ENCODE assay signal across 8 mouse cellular contexts in genomic region chr11:30986625-30987017, GRCm38 (mm10). TPM values are rescaled to one million over a fixed set of nuclear protein-coding genes. Genes with fewer than 3 reads are reported as not detected.
DNase-seq lines count a peak whose midpoint lies in the region; ATAC-seq and TF ChIP-seq lines count a peak whose summit lies in the region.

No protein-coding gene starts in this region.

- no peak for DNase-seq in heart, adult 2 months
- no peak for DNase-seq in heart, adult 11 months
- no peak for DNase-seq in adrenal gland, postnatal 36 days

- TF ChIP-seq EP300 in heart, adult 2 months (IDR thresholded peaks at IDR 0.05; ENCODE audit: insufficient read depth, low read depth, low read length): no peak

- intact Hi-C loops in heart, adult 2 months (cut with DNase I): loop anchor here (2.0 to 10.0 kb wide), 2 partner anchors 32 to 388 kb away; partner anchors contain the start of genes Erlec1 and Stc2

- peak overlapping the region; percentile 75 for H3K4me2 ChIP-seq in limb, embryonic 12.5 days
- H3K4me2 ChIP-seq in neural tube, embryonic 14.5 days (ENCODE audit: low read depth, low read length): peak overlapping the region; percentile 76

- peak overlapping the region; percentile 84 for H3K27ac ChIP-seq in heart, adult 2 months
- no peak overlapping the region; the same call in none of the 2 replicates for H3K27ac ChIP-seq in limb, embryonic 12.5 days
- peak overlapping the region; percentile 44 for H3K27ac ChIP-seq in neural tube, embryonic 14.5 days (ENCODE audit: low read depth, low read length)

- peak overlapping the region; percentile 46 for H3K9ac ChIP-seq in heart, adult 2 months (ENCODE audit: low read depth, low read length)
- H3K9ac ChIP-seq in limb, embryonic 12.5 days (replicated peaks): peak overlapping the region; percentile 70; the same call in 1 of the 2 replicates
- peak overlapping the region; percentile 69; the same call in 1 of the 2 replicates for H3K9ac ChIP-seq in neural tube, embryonic 14.5 days (replicated peaks; ENCODE audit: low read depth, low read length)

- H3K9me3 ChIP-seq in E14TG2a.4 (ENCODE audit: low read length): no peaks in the 10 kb centered on the region
- no peaks in the 10 kb centered on the region for H3K9me3 ChIP-seq in limb, embryonic 12.5 days
- H3K9me3 ChIP-seq in neural tube, embryonic 14.5 days (ENCODE audit: control insufficient read depth, low read length): no peaks in the 10 kb centered on the region

- TF ChIP-seq POLR2A in heart, adult 2 months (IDR thresholded peaks at IDR 0.05; ENCODE audit: insufficient read depth, low read depth, low read length): no peak

- no peaks in the 10 kb centered on the region for H3K79me2 ChIP-seq in heart, adult 2 months (replicated peaks; ENCODE audit: control insufficient read depth, insufficient read depth, low read length)

- H3K4me3 ChIP-seq in heart, adult 2 months: peak overlapping the region; percentile 58
- H3K4me3 ChIP-seq in E14TG2a.4 (replicated peaks; ENCODE audit: low read length): peak overlapping the region; percentile 87
- peak overlapping the region; percentile 59 for H3K4me3 ChIP-seq in limb, embryonic 12.5 days (replicated peaks)
- H3K4me3 ChIP-seq in neural tube, embryonic 14.5 days (ENCODE audit: low read depth, low read length): peak overlapping the region; percentile 49

- no peak for TF ChIP-seq CTCF in heart, adult 2 months (IDR thresholded peaks at IDR 0.05)
- no peak for TF ChIP-seq CTCF in E14TG2a.4 (conservative IDR thresholded peaks at IDR 0.05; ENCODE audit: low read length)

- no peaks in the 10 kb centered on the region; the same call in 1 of the 2 replicates for H3K36me3 ChIP-seq in heart, adult 2 months (ENCODE audit: control insufficient read depth, insufficient read depth, low read length)
- no peaks in the 10 kb centered on the region for H3K36me3 ChIP-seq in E14TG2a.4 (ENCODE audit: insufficient read depth, low read length)
- H3K36me3 ChIP-seq in limb, embryonic 12.5 days: no peaks in the 10 kb centered on the region
- H3K36me3 ChIP-seq in neural tube, embryonic 14.5 days (ENCODE audit: control insufficient read depth, insufficient read depth, low read length): no peaks in the 10 kb centered on the region

- H3K4me1 ChIP-seq in heart, adult 2 months (ENCODE audit: control insufficient read depth, insufficient read depth, low read length): peaks cover 3% of the 10 kb centered on the region
- H3K4me1 ChIP-seq in E14TG2a.4 (replicated peaks; ENCODE audit: low read depth, low read length): peaks cover 17% of the 10 kb centered on the region
- peaks cover 6% of the 10 kb centered on the region; the same call in 1 of the 2 replicates for H3K4me1 ChIP-seq in limb, embryonic 12.5 days (replicated peaks)
- peaks cover 3% of the 10 kb centered on the region; the same call in 1 of the 2 replicates for H3K4me1 ChIP-seq in neural tube, embryonic 14.5 days (ENCODE audit: control insufficient read depth, insufficient read depth, low read length)

- peak; percentile 65 for ATAC-seq in erythroblast, adult 5-6 weeks (replicated peaks; ENCODE audit: low FRiP score, poor library complexity, severe bottlenecking)
- peak; percentile 93 for ATAC-seq in limb, embryonic 12.5 days (ENCODE audit: insufficient number of reproducible peaks, insufficient read depth, low FRiP score, low TSS enrichment, low read depth)
- peak; percentile 82 for ATAC-seq in neural tube, embryonic 14.5 days (ENCODE audit: low read depth)
- no peak for ATAC-seq in monocyte, adult 5-6 weeks (replicated peaks; ENCODE audit: insufficient number of reproducible peaks, low FRiP score, low TSS enrichment, poor library complexity, severe bottlenecking)

- WGBS in heart, adult 2 months: 1% methylated on average over 2 of the region's 2 CpGs
- 1% methylated on average over 2 of the region's 2 CpGs for WGBS in limb, embryonic 12.5 days
- 2% methylated on average over 2 of the region's 2 CpGs for WGBS in neural tube, embryonic 14.5 days

- H3K27me3 ChIP-seq in heart, adult 2 months (ENCODE audit: control insufficient read depth, insufficient read depth, low read length): no peaks in the 10 kb centered on the region
- no peaks in the 10 kb centered on the region for H3K27me3 ChIP-seq in E14TG2a.4 (ENCODE audit: insufficient read depth, low read length)
- no peaks in the 10 kb centered on the region for H3K27me3 ChIP-seq in limb, embryonic 12.5 days
- H3K27me3 ChIP-seq in neural tube, embryonic 14.5 days (ENCODE audit: control insufficient read depth, insufficient read depth, low read length): no peaks in the 10 kb centered on the region

RNA-seq across cellular contexts. Expression of gene Chac2, which starts 0.5 kb away (rescaled TPM):
- 10 to 100 TPM; 25.7 to 25.9 TPM for total RNA-seq in heart, adult 2 months (2021)
- 5.8 and 10.1 TPM in 2 replicates for polyA plus RNA-seq in heart, adult 2 months (2012; rRNA removed)
- 172 and 208 TPM in 2 replicates for total RNA-seq in erythroblast, adult 5-6 weeks (2015; ENCODE audit: low replicate concordance)
- total RNA-seq in erythroblast, adult 5-6 weeks (2017; ENCODE audit: low replicate concordance): 380 and 474 TPM in 2 replicates
- polyA plus RNA-seq in limb, embryonic 12.5 days (2016; fragmentation: Nextera tagmentation; extraction: Ambion mirVana): 10.9 and 12.5 TPM in 2 replicates
- polyA plus RNA-seq in neural tube, embryonic 14.5 days (2014; fragmentation: Nextera tagmentation; extraction: Ambion mirVana): 33.4 and 35.6 TPM in 2 replicates
- total RNA-seq in monocyte, adult 5-6 weeks (2017): 10.5 to 18.8 TPM (median 13.8 TPM) in 3 replicates
- 10 to 100 TPM; 11.4 to 12.3 TPM for total RNA-seq in adrenal gland, postnatal 36 days (2021)

RNA-seq across cellular contexts. Expression of gene Erlec1, which starts 32.5 kb away (rescaled TPM):
- total RNA-seq in heart, adult 2 months (2021): 10 to 100 TPM; 34.7 to 42.7 TPM
- polyA plus RNA-seq in heart, adult 2 months (2012; rRNA removed): 22.8 and 37.2 TPM in 2 replicates
- total RNA-seq in erythroblast, adult 5-6 weeks (2015; ENCODE audit: low replicate concordance): 69.6 and 80.3 TPM in 2 replicates
- total RNA-seq in erythroblast, adult 5-6 weeks (2017; ENCODE audit: low replicate concordance): 123 and 129 TPM in 2 replicates
- 10.8 and 10.9 TPM in 2 replicates for polyA plus RNA-seq in limb, embryonic 12.5 days (2016; fragmentation: Nextera tagmentation; extraction: Ambion mirVana)
- 15.0 and 18.2 TPM in 2 replicates for polyA plus RNA-seq in neural tube, embryonic 14.5 days (2014; fragmentation: Nextera tagmentation; extraction: Ambion mirVana)
- total RNA-seq in monocyte, adult 5-6 weeks (2017): 9.1 to 29.0 TPM (median 11.2 TPM) in 3 replicates
- total RNA-seq in adrenal gland, postnatal 36 days (2021): 10 to 100 TPM; 53.0 to 69.5 TPM
